Mouse (Mus musculus): Measurements from ENCODE around the gene Cltb.

Gene Cltb

GRCm38 (mm10) chr13:54564232-54565200 is 46.6 kb downstream of the Cltb start:
- no peak for DNase-seq (ENCODE audit: extremely low spot score)

- no peak for DNase-seq (ENCODE audit: extremely low spot score)
Measured at GRCm38 (mm10) chr13:54562562-54562961, 48.6 kb downstream of the Cltb start.

GRCm38 (mm10) chr13:54560608-54561007 is 50.5 kb downstream of the Cltb start:
- no peak for DNase-seq (ENCODE audit: extremely low spot score)

GRCm38 (mm10) chr13:54559656-54560055 is 51.5 kb downstream of the Cltb start:
- no peak for DNase-seq (ENCODE audit: extremely low spot score)

GRCm38 (mm10) chr13:54557652-54558051 is 53.5 kb downstream of the Cltb start:
- no peak for DNase-seq (ENCODE audit: extremely low spot score)

- DNase-seq (ENCODE audit: extremely low spot score): no peak
Measured at GRCm38 (mm10) chr13:54556796-54557195, 54.3 kb downstream of the Cltb start.

- no peak for DNase-seq (ENCODE audit: extremely low spot score)
Measured at GRCm38 (mm10) chr13:54556176-54556575, 55.0 kb downstream of the Cltb start.

- no peak for DNase-seq (ENCODE audit: extremely low spot score)
Measured at GRCm38 (mm10) chr13:54548036-54548435, 63.1 kb downstream of the Cltb start.
